Mouse (Mus musculus) right cerebral cortex, postnatal 14 days (tissue): Measurements from ENCODE around the gene Lypd1.
A peak's percentile ranks its signal among the peaks of the same experiment; 100 is the strongest.

ENCODE experiments used
- DNase-seq: peaks from one replicate; pipeline ENCODE4 v3.0.0; 2022

Lypd1 gene

DNA sequence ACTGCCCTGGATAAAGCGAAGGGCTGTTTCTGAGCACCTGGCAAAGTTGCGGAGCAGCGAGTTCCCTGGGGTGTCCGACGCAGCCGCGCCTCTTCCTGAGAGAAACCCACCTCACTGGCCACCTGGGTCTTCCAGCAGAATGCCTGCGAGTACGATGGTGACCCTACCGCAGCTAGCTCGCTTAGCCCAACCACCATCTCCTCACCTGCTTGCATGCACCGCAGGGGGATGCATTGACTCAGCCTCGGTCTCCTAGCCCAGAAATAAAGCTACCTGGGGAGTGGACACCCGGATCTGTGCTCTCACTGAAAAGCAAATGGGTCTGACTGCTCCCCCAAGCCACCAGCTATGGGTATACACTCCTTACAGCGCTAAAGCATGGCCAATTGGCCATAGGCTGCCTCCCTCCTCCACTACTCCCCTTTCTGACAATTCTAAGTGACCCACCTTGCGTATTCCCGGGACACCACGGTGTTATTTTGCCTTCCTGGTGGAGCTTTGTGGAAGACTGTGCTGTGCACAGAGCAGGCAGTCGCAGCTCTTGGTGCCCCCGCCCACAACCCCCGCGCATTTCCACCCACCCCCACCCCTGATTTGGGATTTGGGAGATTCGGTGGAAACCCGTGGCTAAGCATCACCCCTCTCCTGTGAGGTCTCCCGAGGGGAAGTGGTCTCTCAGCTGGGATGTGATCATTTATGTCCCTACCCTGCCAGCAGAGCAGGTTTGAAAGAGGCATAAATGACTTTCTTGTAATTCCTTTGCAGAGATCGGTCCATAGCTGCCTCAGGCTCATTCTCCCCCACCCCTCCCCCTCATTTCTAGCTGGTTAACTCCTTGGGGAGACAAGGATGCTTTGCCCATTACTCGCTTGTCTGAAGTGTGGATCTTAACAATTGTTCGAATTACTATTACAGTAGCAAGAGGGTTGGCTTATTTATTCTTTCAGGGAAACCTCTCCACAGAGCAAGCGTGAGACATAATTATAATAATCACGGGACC lies at the start of gene Lypd1:
Gene Lypd1 (minus strand): TSS at position 501 of the 1,000 bp plus-strand sequence.
- DNase-seq: no peak

DNA sequence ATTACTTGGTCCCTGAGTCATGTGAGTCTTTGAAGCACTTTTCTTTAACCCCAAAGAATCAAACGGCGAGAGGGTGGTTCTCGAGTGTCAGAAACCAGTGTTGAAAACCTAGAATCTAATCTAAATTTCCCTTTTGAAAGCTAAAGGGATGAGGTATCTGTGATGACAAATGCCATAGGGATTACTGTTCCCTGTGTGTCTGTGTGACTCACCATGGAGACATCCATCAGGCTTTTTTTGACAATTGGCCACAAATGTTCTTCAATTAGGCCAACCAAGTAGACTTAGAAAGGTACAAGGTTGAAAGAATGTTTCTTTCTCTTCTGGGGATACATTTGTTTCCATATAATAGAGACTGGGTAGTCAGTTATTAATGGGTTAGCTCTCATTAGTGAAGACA lies 38.1 kb upstream of the Lypd1 start:
- DNase-seq: no peak

DNA sequence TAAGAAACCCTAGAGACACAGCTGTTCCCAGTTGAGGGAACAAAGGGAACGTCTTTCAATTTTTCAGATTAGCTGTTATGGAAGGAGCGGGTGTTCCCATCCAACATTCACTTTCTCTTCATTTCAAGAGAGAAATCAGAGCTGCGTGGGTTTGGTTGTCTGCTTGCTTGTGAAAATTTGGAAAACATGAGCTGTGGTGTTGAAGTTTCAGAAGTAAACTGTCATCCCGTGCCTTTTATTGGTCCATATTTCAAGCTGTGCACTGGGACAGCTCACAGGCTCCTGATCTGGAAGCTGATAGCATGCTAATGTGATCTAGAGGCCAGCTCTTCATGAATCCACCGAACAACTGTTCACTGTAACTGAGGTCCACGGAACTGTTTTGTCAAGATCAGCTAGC lies 36.2 kb upstream of the Lypd1 start:
- no peak for DNase-seq

DNA sequence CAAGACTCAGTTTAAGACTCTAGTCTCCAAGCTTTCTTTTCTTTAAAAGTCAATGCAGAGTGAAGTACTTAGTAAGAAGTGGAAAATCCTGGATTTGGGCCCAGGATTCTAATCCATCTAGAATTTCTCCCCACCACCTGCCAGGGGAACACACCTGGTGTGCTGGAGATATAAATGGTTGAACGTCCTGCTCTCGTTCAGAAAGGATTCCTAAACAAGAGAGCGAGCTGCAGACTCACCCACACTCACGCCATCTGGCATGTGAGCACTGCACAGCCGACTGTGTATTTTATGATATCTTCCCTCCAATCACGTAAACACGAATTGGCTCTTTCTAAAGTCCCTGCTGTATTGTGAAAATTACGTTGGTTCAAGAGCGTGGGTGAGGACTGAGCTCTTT lies 32.2 kb upstream of the Lypd1 start:
- peak; percentile 28 for DNase-seq

DNA sequence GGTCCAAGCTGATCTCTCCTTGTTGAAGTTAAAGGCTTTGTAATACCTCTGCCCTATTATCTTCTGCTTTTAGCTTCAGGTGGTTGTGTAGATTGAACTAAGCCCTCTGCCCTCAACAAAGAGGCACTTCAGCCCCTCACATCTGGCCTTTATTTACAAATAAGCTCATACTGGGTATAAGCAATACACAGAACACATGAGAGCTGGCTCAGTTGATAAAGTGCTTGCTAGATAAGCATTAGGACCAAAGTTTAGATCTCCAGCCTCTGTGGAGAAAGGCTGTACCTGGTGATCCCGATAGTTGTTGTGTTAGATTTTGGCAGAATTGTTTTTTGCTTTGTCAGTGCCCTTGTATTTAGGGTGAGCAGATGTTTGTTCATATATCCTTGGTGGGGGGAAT lies 30.4 kb upstream of the Lypd1 start:
- no peak for DNase-seq

DNA sequence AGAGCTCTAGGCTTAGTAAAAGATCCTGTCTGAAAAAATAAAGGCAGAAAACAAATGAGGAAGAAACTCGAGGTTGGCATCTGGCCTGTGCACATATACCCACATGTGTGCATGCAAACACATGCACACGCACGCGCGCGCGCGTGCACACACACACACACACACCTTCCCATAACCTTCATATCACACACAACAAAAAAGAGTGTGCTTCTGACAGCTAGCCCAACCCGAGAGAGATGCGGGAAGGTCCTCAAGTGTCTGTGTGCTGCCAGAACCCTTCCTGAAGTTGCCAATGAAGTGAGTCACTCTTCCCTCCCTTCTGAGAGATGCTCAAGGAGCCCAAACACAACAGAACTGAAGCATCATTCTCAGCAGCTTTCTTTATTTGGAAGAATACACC lies 12.6 kb upstream of the Lypd1 start:
- DNase-seq: no peak

DNA sequence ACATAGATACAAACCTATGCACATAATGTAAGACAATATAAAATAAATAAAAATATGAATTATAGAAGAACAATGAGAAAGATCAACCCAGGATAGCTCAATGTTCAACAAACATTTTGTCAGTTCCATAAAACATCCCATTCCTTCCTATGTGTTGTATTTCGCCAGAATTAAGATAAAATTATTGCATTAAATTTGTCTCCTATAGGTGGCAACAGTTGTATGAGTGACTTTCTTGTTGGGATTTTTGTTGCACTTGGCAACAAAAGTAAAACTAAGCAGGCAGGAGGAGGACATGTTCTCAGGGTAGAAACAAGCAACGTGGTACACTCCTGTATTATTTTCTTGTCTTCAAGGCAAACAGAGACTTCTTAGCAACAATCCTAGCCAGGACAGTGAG lies 10.2 kb upstream of the Lypd1 start:
- DNase-seq: no peak

DNA sequence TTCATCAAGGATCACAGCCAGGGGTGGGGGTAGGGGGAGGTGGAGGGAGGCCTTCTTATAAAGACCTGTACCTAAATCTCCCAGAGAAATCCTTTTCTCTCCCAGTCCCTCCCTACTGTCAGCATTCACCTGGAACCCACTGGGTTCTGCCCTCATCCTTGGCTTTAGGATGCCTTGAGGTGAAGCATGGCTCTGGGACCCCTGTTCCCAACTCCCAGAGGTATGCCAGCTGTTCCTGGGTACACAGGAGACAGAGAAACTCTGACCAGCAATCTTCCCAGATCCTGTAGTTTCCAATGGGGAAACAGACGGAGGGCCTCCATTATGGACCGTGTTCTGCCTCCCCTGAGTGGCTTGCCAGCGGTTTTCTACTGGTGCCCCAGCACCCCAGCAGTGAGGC lies 7.8 kb upstream of the Lypd1 start:
- DNase-seq: no peak

DNA sequence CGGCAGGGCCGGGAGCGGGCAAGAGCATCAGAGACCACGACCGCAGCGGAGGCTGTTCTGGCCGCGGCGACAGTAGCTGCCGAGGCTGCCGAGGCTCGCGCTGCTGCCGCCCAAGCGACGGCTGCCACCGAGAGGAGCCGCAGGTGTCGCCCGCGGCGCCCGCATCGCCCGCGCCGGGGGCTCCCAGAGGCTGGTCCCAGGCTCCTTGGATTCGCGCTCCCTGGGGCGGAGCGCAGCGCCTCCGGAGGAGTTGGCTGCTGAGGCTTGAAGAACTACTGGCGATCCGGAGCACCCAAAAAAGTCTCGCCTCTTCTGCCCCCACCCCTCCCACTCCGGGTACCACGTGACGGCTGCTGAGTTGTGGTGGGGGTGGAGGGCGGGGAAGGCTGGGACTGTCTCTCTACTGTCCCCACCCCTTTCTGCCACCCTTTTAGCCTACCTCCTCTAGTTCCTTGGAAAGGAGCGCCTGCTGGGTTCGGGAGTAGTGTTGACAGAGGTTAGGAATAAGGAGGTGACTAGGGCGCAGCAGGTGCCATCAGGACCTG lies 928 bp downstream of the Lypd1 start:
- DNase-seq: peak; percentile 32

DNA sequence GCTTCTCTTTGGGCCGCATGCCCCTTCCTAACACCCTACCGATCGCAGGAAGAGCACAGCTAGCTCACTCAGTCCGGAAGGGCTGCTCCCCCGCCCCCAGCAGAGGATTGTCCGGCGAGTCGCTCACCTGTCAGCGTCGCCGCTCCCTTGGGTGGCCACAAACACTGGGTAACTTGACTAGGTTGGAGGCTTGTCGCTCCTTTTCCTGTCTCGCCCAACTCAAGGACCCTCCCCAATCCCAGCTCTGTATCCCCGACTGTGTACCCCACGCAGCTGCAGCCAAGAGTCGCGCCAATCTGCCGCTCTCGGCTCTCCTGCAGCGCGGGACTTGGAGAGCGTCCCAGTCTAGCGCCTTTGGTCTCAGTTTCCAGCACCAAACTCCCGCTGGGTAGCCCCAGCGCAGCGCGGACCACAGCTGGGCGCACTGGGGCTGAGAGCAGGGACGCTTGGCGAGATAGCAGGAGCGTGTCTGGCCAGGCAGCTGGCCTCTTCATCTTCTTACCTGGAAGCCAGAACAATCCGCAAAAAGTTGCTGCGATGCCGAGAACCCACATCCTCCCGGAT lies 1.5 kb downstream of the Lypd1 start:
- DNase-seq: peak; percentile 56

DNA sequence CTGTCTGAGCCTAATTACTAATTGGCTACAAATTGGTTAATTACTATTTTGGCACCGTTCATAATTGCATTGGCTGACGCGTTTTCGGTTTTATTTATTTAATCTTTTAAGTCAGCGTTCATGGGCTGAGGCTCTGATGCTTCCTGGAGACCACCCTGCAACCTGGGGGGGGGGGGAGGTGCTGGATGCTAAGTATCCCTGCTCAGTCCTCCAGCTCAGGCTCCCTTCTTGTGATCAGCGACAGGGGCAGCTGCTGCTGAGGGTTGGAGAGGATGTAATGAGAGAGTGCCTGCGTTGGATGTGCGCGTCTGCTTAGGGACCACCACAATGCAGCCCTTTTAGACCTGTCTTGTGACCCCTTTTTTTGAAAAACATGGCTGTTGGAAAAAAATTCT lies 2.0 kb downstream of the Lypd1 start:
- no peak for DNase-seq

DNA sequence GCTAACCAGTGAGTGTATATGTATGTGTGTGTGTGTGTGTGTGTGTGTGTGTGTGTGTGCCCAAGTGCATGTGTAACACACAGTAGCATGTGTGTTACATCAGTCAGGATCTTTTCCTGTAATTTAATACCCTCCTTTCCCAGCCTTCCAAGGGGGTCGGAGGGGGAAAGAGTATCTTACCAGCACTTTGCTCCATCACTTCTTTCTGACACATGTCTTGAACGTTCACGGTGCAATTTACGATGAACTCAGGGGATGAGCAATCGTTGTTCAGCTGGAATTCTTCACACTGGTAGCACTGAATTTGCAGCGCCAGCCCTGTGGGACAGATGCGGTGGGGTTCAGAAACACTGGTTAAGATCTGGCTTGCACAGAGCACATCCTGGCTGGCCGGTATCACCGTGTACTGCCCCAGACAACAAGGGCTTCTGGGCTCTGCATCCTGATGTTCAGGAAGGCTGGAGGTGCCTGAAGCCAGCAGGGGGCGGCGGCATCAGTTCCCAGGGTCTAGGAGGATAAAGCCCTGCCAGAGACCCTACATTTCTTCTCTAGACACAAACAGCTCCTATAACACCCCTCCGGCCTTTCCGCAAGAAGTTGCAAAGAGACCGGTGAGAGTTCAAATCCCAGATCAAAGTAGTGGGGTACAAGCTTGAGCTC lies 2.6 kb downstream of the Lypd1 start:
- peak; percentile 38 for DNase-seq

DNA sequence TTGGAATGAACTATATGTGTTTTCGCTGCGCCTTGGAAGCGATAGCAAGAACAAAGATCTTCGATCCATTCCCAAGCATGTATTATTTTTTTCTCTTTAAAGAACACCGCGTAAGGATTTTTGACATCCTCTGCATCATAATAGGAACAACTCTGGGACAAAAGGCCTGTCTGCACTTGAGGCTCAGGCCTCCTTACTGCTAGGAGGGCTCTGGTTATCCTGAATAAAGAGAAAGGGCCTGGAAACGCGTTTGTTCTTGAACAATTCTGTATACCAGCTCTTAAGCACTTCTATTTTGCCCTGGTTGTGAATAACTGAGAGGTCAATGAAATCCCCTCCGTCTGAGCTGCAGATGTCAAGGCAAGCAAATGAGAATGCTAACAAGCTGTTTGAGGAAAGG lies 19.7 kb downstream of the Lypd1 start:
- DNase-seq: no peak

DNA sequence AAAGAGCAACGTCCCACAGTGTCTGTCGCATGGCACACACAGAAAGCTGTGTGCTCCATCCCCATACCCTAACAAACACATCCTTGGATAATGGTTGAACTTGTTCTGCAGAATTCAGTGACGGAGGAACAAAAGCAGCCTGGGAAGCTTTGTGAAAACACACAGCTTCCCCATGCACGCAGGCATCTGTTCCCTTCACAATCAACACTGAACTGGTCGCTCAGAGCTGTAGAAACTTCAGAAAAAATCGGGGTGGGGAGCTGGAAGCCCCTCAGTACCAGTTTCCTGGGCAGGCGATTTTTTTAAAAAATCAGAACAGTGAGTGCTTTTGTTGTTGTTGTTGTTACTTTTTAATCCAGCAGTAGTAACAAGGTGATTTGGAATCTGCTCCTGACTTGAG lies 42.8 kb downstream of the Lypd1 start:
- DNase-seq: no peak

DNA sequence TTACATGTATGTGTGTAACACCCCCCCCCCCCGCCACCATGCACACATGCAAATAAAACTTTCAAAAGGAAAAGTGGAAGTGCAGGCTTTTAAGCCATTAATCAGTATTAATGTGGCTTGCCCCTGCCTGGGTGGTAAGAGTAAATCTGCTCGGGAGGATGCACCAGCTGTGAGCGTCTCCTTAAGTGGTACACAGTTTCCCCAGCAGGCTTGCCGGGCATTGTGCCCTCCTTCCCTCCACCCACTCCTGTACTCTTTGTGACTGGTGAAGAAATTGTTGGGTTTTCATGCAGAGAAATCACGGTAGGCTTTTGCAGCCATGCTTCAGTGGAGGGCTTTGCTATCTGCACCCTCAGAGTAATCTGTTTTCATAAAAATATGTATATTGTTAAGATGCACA lies 54.3 kb downstream of the Lypd1 start:
- DNase-seq: peak; percentile 16

DNA sequence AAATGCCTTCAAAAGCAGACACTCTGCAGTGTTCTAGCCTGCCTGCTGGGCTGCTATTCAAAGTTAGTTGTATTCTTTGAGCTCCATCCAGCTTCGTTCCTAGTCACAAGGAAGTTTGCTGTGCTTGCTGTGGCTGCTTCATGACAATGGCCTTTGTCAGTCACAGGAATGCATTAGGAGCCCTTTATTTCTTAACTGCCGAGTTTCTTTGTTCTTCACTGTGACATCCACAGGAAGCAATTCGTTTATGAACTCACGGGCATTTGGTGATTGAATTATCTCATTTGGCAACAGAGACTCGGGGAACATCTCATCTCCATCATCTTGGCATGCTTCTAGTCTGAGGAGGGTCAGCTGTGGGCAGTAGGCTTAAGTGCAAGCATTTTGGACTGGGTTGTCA lies 58.3 kb downstream of the Lypd1 start:
- no peak for DNase-seq

DNA sequence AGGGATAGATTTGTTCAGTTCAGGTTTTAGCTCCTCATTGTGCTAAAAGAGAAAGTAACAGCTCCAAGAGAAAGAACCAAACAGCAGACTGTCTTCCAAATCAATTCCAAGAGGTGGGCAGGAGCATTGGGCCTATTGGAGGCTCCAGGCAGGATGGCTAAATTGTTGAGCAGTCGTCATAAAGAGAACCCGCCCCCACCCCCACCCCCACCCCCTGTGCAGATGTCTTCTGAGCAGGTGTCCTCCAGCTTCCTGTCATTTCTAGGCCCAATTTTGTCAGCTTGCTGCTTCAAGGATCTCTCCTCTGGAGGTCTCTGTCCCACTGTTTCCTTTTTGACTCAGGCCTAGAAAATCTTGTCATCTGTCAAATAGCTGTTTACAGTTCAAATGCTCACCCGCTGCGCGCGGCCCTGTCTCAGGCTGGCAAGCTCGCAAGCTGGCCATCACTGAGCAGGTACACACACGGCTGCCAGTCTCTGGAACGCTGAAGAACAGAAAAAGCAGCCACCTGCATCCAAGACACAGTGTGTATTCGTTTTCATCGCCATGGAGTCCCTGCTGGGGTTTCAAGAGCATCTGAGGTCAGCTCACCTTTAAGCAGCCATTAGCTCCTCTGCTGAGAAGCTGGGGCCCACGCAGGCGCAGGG lies 73.0 kb downstream of the Lypd1 start:
- DNase-seq: no peak

DNA sequence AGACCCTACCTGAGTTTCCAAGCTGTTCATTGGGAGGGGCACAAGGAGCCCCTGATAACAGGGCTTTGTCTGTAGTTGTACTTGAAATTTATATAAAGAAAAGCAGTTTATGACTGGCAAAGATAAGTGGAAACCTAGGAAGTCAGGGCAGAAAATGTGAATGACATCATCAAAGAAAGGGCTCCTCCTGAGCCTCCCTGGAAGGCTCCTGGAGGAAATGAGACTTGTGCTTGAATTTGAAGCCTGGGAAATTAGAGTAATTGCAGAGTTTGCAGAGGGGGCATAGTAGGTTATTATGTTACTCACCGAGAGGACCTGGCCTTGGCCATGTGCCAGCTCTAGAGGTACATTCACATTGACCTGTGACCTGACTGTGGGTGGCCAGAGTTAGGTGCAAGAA lies 75.4 kb downstream of the Lypd1 start:
- no peak for DNase-seq

DNA sequence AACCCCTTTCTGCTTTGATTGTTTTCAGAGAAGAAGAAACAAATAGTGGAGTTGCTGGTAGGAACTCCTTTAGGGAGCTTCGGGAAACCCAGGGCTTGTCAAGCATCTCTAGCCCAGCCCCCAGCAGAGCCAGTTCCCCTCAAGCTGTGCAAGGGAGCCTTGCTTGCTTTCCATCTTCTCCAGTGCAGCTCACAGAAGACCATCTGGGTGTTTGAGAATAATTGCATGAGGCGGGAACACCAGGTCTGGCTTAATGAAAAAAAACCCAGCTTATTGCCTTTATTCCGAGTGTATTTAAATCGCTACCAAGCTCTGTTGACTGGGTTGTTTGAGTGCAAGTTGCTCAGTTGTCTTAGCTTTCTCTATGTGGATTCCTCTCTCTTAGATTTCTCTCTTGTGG lies 89.3 kb downstream of the Lypd1 start:
- DNase-seq: no peak

DNA sequence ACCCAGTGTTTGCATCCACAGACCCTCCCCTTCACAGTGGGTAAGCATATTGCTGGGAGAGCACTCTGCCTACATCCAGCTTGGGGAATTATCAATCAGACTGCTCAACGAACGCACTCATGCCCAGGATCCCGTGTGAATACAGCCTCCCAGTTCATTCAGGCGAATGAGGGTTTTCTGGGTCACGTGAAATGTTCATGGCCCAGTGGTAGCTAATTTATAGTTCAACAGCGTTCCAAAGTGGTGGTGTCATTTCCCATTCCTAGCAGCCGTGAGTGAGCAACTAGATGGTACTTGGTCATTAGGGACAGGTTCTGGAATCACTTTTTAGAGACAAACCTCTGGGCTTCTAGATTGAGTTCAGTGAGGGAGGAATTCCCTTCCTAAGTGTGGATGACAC lies 91.8 kb downstream of the Lypd1 start:
- no peak for DNase-seq
